Mouse (Mus musculus): Measurements from ENCODE around the gene Rgs12.

DNA sequence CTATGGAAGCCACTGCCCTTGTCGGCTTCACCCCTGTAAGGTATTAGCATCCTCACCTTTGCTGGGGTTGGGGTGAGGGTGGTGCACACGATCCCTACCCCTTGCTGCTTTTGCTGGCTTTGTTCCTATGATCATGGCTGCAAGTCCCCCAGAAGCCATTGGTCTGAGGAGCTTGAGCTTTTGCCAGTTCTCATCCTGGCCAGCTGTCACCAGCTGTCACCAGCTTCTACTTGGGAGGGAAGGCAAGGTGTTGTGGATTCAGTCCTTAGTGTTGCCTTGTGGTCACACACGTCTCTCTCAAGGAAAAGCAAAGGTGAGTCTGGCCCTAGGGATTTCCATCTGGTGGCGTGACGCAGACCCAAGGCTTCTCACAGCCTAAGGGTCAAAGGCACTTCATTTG lies 39.4 kb downstream of the Rgs12 start:
- TF ChIP-seq CTCF (IDR thresholded peaks at IDR 0.05): no peak
- TF ChIP-seq POLR2A (IDR thresholded peaks at IDR 0.05; ENCODE audit: insufficient read depth, low read depth, low read length): no peak
- no peak for TF ChIP-seq EP300 (IDR thresholded peaks at IDR 0.05; ENCODE audit: insufficient read depth, low read depth, low read length)

Data from heart, adult 2 months (tissue).